Mouse (Mus musculus) Muller cell, postnatal 12 days (primary cell): ENCODE measurements around the gene Aqp3.
A peak's percentile ranks its signal among the peaks of the same experiment; 100 is the strongest.

Source experiments
- DNase-seq: peaks from one replicate; pipeline ENCODE4 v3.0.0-alpha.2; 2015; ENCODE audit errors: inconsistent ontology term

Gene Aqp3

DNA sequence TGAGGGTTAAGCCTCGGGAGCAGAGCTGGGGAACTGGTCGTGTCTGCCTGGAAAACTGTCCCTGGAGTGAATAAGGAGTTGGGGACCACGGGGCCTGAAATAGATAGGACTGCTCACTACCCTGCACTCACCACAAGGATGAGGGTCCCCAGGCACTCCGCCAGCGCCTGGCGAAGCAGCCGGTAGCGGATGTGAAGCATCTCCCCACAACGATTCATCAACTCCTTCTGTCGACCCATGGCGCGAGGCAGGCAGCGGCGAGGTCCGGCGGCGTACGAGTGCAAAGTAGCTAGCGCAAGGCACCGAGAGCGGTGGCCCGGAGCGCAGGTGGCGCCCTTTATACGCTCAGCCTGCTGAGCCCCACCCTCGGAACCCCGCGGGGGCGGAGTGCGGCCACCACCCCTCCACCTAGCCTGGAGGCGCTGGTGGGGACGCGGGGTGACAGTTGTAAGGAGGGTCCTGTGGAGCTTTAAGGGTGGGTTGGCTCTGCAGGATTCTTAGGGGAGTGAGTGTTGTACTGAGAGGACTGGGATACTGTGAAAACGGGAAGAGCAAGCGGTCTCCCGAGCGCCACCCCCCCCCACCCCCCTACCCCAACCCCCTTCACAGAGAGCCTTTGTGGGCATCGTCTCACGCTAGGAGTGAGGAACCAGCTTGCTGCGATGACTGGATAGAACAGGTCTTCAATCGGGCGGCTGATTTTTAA lies at the start of gene Aqp3:
Gene Aqp3, minus strand, starts transcription at position 313 of the 706 bp plus-strand sequence.
- DNase-seq: peak; percentile 40

DNA sequence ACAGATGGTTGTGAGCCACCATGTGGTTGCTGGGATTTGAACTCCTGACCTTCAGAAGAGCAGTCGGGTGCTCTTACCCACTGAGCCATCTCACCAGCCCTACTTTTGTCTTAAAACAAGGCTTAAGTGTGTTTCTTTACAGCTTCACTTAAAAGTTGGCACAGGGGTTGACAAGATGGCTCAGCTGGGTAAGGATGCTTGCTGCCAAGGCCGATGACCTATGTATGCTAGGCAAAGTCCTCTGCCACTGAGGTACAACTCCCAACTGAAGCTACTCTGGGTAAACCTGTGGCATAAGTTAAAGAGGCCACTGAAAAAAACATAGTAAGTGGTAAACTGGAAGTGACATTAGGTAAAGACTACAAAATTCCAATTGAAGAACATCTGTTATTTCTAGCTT lies 44.6 kb upstream of the Aqp3 start:
- no peak for DNase-seq

GRCm38 (mm10) chr4:41140174-41140875 lies 42.3 kb upstream of the Aqp3 start:
- DNase-seq: no peak

DNA sequence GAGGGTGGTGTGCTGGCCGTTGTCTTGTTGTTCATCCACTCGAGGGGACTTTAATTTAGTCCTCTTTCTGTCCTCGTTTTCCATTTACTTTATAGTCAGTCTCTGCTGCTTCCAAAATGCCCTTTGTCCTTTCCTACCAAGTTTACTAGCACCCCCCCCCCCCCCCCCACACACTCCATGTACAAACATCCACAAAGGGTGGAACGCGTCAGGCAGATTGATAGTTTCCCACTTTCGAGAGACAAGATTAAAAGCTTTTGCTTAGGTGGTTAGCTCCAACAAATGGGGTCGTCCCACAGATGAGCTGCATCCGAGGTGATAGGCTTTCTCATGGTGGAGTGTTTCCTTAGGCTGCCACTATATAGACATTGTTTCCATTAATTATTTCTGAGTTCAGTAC lies 38.8 kb upstream of the Aqp3 start:
- no peak for DNase-seq

DNA sequence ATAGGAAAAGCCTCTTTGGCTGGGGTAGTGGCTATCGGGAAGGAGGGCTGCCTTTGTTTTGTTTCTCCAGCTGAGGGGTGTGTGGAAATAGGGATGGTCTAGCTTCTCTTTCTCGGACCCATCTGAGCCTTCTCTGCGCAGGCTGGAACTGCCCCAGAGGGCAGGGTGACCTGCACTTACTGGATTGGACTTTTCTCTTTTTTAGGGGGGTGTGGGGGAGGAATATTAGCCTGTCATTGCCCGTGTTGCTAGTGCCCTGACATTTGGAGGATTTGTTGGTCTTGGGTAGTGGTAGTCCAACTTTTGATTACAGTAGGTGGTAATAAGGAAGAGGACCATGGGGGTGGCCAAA lies 38.4 kb upstream of the Aqp3 start:
- no peak for DNase-seq

- DNase-seq: peak; percentile 90
Observed at GRCm38 (mm10) chr4:41135711-41136453, 37.9 kb upstream of the Aqp3 start, which contains the start of gene Ube2r2. TSS of gene Ube2r2 (plus strand) at chr4:41135743.

- DNase-seq: peak; percentile 91
Observed at GRCm38 (mm10) chr4:41134935-41135710, 37.1 kb upstream of the Aqp3 start.

DNA sequence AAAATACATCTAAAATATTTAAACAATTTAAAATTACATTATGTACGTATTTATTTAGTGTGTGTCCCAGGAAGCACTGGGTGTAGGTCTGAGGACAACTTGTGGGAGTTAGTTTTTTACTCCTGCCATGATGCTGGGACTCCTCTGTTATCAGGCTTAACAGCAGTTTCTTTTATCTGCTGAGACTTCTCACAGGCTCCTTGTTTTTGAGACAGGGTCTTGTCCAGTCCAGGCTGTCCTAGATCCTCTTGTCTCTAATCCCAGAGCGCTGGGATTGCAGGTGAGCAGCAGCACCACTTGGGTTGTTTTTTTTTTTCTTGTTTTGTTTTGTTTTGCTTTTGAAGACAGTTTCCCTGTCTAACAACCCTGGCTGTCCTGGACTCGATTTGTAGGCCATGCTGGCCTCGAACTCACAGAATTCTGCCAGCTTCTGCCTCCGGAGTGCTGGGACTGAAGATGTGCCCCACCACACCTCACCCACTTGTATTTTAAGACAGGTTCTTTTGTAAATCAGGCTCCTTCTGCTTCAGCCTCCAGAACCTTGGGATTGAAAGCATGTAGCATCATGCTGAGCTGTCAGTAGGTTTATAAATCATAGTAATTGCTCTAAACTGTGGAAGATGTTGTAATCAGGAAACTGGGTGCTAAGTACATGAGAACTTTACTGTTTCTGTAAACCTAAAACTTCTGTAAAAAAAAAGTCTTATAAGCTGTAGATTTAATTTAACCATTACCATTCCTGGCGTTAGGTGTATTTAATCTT lies 35.7 kb upstream of the Aqp3 start:
- no peak for DNase-seq

GRCm38 (mm10) chr4:41132471-41132870 lies 34.5 kb upstream of the Aqp3 start:
- no peak for DNase-seq

- DNase-seq: no peak
Observed at GRCm38 (mm10) chr4:41129836-41130235, 31.9 kb upstream of the Aqp3 start.

- peak; percentile 44 for DNase-seq
Observed at GRCm38 (mm10) chr4:41129406-41129805, 31.4 kb upstream of the Aqp3 start.

DNA sequence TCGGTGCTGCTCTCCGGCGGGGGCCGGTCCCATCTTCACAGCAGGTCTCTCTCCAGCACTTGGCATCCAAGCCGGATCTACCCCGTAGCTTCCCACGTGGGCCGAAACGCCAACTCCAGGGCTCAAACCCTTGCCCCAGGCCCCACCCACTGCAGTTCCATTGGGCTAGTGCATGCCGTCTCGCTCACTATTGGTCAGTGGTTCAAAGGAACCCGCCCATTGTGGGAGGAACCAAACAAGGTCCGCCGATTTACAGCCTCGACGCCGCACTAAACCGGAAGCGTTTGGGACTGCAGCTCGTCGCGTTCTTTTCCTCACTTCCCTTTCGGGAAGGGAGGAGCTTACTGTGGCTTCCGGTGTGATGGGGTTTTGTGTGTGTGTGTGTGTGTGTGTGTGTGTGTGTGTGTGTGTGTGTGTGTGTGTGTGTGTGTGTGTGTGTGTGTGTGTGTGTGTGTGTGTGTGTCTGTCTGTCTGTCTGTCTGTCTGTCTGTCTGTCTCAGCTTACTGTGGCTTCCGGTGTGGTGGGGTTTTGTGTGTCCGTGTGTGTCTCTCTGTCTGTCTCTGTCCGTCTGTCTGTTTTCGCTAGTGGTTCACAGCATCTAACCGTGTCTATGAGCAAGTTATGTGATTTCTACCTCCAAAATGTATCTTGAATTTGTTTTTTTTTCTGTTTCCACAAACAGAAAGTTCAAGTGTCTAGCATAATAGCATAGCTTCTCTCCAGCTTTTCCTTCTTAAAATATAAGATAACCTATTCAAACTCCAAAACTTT lies 26.4 kb upstream of the Aqp3 start, which contains the start of gene Nol6:
Gene Nol6, minus strand, starts transcription at position 276 of the 772 bp plus-strand sequence.
- DNase-seq: peak; percentile 99

GRCm38 (mm10) chr4:41118706-41119292 lies 20.8 kb upstream of the Aqp3 start:
- DNase-seq: peak; percentile 70

GRCm38 (mm10) chr4:41116817-41117216 lies 18.8 kb upstream of the Aqp3 start:
- no peak for DNase-seq

DNA sequence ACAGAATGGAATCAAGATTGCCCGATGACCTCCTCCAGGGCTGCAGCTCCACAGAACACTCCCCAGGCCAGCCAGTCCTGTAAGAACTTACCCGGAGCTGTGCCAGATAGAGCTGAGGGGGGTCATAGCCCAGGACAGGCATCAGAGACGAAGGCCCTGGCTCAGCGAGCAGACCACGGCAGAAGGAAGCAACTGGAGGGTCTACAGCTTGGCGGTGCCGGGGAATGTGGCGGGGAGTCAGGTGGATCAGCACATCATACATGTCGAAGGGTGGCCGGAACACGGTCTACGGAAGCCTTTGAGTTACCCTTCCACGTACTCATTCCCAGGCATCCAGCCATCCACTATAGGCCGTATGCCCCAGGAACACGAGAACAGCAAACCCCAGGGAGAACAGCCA lies 17.8 kb upstream of the Aqp3 start:
- DNase-seq: no peak

- no peak for DNase-seq
Observed at GRCm38 (mm10) chr4:41115074-41115473, 17.1 kb upstream of the Aqp3 start.

DNA sequence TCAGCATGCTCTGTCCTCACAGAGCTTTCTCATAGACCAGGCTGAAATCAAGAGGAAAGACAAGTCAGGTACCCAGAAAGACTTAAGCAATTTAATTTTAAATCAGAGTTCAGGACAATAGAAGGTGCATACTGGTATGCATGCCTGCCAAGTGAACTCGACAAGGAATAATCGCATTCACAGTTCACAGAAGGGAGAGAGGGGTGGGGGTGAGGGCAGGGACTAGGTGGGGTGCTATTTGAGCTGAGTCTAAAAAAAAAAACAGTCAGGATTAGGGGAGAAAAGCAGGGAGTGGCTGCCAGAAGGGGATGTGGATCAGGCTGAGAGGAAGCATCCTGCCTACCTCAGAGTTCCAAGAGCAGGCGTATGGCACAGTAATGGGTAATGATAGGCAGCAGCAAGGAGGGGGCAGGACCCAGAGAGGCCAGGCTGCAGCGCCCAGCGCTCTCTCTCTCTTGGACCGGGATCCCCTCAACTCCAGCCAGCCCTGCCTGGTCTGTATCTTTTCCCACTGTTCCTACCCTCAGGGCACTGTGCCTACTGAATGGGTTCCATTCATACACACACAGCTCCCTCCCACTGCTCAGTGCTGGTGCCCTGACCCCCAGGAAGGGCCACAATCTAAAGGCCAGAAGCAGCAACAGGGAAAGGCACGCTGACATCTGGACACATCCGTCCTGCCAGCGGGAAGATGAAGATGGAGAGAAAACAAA lies 16.5 kb upstream of the Aqp3 start:
- no peak for DNase-seq

GRCm38 (mm10) chr4:41108717-41109425 lies 10.9 kb upstream of the Aqp3 start:
- DNase-seq: no peak

- no peak for DNase-seq
Observed at GRCm38 (mm10) chr4:41107440-41107839, 9.5 kb upstream of the Aqp3 start.
